Mouse (Mus musculus): ENCODE data around the gene Scube1.
A peak's percentile ranks its signal among the peaks of the same experiment; 100 is the strongest.

Scube1 gene

DNA sequence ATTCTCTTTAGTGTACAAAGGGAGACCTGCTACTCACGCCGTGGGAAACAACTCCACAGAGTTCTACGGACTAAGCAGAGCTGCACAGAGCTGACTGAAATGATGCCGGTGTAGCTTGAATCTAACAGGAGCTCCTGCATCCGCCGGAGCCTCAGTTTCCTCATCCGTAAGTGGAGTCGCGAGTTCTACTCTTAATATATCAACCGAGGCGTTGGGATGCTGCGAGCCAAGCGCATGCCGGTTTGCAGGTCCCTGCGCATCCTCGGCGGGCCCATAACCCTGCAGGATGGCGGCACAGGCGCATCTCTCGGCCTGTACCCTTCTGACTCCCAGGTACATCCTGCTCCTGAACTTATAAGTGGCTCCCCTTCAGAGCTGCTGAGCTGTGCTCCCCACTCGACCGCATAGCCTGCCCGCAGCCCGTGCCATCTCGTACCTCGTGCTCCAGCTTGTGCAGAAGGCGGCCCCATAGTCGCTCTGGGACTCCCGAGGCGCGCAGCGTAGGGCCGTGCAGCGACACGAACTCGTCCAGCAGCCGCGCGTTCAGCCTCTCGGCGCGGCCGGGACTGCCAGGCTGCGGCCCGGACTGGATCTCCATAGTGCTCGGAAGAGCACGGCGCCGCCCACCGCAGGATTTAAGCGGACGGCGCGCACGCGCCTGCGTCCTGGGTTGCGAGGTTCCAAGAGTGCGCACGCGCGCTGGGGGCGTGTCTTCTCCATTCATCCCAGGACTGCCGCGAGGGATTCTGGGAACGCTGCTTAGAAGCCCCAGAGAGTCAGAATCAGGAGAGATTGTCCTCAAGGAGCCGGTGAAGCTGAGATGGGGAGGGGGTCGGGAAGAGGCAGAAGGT is 130.1 kb downstream of the Scube1 start, which contains the start of gene Ttll12:
TSS of gene Ttll12 (minus strand) at position 645 of the 851 bp plus-strand sequence.
- DNase-seq, result peak; percentile 100

DNA sequence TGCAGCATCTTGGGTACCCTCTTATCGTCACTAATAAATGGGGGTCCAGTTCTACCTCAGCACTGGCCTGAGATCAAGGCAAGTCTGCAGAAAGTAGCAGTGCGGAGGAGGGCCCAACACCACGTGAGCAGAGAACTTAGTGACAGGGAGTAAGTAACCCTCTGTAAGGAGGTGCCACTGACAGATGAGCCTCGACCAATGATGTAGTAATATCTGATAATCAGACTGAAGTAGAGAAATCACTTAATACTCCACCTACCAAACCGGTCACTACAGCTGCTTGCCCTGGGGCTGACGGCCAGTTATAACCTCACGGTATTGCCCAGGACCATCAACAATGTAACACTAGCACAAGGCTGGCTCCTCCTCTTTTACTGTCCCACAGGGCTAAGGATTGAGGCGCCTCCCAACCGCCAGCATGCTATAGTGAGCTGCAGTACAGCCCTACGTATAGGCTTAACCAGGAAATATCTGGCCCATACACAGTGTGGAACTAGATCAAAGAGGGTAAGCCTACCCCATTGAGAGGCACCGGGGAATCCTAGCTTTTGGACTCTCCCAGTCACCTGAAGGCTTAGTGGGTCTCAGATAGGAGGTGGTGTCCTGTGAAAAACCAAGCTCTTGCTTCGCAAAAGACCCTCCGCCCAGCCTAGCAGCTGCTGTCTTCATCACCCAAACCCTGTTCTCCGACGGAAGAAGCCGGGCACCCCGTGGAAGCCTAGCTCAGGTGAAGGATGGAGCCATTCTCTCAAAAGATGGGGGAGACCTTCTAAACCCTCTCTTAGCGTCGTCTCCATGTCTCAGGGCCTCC is 130.9 kb downstream of the Scube1 start:
- peak; percentile 54 for DNase-seq

DNA sequence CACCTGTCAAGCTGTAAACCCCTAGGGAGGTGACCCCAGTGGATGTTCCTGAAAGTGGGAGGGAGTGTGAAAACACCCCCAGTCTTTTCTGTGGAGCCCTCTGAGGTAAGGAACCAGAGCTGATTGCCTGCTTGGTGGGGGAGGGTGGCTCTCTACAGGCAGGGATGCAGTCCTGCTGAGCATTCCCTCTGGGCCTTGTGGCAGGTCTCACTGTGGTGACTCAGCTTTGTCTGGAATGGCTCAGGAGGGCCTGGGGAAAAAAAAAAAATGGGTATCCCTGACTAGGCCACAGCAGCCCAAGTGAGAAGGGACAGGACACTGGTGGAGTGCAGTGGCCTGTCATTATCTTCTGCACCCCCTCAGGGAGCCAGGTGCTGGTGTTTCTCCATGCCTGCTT is 131.6 kb downstream of the Scube1 start:
- DNase-seq, result no peak

DNA sequence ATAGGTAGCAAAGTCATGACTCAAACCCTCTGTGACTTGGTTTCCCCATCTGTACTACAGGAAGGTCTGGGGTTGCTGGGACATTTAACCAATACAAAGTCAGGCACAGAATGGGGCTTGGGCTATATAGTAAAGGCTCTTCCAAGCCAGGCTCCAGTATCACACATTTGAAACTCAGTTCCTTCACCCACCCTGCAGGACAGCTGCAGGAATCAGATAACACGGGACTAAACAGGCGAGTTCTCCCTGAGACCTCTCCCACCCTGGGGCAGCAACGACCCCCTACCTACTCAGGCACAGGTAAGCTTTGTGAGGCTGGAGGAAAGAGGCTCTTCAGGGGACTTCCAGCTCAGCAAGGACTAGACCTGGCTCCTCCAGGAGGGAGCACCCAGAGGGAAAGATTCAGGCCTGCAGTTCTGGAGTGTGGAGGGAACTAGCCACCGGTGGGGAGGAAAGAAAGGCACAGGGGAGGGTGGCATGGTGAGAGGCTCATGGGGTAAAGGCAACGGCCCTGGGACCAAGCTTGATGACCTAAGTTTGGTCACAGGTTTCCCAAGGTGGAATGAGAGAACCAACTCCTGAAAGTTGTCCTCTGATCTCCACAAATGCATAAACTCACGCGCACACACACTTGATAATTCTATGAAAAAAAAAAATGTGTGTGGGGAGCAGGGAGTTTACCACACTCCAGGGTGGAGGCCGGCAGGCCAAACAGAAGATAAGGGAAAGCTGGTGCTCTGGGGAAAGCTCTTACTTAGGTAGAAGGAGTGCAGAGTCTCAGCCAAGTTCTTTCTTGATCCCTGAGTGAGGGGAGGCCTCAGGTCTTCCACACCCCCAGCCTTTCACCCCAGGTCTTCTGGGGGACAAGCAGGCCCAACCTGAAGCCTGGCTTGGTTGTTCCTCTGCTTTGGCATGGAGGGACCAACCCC is 132.3 kb downstream of the Scube1 start:
- no peak for DNase-seq

DNA sequence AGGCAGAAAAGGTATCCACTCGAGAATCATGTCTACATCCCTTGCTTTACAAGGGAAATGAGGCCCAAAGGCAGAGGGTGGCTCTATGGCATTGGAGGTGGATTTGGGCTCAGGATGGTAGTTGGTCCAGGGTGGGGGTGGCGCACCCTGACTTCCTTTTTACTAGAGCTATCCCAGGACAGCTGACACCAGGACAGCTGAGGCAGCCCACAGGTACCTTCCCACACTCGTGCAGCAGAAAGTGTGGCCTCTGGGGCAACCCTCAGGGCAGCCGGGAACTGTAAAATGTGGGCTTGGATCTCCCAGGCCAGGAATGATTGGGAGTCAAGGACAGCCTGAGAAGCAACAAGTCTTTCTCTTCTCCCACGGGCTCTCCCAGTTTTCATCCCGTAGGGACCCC is 133.1 kb downstream of the Scube1 start:
- no peak for DNase-seq

DNA sequence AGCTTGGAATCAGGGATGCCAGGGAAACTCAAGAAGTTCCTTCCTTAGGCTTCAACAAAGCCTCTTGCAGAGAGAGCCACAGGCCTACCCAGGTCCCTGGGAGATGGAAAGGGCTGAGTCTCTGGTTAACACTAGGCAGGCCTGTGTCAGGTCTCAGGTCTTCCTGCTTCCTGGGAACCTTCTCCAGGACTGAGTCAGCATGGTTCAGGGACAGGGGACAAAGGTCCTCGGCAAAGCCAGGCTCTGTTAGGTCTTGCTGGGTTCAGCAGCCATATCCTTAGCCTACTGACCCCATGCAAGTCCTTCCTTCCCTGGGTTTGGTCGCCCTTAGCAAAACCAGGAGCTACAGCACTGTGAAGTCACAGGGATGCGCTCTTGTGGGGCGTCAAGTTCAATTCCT is 134.0 kb downstream of the Scube1 start:
- no peak for DNase-seq

DNA sequence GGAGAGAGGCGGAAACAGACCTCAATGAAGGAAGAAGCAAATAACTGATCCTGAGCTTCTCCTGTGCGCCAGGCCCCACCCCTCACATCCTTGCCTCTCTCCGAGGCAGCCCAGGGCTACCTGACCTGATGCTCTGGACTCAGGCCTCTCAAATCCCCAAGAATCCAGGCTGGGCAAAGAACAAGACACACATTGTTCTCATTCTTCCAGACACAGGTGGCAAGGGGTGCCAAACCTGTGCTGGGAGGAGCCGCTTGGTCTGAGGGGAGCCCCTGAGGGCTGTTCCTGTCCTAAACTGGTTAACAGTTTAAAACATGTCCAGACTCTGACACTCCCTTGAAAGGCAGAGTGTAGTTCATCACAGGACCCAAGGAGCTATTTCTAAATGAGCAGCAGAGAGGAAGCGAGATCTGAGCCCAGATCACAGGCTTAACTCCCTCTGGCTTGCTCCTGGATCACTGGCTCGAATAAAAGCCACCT is 140.0 kb downstream of the Scube1 start:
- no peak for DNase-seq

DNA sequence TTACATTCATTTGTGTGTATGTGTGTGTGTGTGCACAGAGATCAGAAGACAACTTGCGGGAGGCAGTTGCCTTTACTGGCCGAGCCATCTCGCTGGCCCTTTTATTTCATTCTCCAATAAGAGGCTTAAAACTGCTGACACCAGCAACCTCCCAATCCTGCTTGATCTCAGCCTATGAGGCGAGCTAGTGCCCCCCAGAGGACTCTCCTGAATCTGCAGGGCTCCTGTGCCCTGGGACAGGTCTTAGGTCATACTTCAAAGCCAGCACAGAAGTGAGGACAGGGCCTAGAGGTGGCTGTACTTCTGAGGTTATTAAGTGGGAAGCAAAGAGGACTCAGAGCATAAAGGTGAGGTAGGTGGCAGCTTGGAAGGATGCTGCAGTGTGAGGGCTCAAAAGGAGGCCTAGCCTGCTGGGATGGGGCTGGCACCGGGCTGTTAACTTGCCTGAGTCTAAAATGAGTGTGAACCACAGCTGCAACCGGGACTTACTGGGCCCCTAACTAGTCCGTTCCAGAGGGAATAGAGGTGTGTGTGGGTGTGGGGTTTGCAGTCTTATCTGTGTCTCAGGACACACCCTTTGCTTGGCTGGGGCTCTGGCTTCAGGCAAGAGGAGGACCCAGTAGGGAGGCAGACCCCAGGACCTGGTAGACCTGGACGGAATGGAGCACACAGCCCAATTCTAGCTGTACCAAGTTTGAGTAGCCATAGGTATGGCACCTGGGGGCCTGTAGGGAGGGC is 141.2 kb downstream of the Scube1 start:
- peak; percentile 59 for DNase-seq

DNA sequence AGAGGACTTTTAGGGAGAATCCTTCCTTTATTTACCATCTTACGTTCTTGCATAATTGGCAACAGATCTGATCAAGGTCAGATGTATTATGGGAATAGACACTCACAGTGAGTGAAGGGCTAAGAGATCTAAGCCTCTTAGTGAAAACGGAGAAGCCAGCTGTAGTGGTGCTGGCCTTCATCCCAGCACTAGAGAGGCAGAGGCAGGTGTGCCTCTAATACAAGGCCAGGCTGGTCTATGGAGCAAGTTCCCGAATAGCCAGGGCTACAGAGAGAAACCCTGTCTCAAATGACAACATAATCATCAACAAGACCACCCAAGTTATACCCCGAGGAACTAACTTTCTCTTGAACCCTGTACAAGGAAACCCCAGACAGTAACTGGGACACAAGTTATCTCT is 141.9 kb downstream of the Scube1 start:
- DNase-seq, result no peak

DNA sequence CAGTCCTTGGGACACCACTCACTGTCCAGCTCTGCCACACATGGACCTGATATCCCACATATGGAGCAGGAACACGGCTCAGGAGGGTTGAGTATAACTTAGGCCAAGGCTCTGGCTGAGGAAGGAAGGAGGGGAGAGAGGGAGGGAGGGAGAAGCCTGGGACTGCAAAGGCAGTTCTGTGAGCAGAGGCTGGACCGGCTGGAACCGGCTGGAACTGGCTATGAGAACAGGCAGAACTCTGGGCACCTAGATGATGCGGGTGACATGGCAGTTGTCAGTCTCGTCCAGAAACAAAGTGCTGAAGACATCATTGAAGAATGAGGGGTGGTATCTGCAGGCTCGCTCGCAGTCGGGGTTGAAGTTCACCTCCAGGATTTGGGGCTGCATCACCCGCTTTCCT is 148.2 kb downstream of the Scube1 start:
- no peak for DNase-seq

DNA sequence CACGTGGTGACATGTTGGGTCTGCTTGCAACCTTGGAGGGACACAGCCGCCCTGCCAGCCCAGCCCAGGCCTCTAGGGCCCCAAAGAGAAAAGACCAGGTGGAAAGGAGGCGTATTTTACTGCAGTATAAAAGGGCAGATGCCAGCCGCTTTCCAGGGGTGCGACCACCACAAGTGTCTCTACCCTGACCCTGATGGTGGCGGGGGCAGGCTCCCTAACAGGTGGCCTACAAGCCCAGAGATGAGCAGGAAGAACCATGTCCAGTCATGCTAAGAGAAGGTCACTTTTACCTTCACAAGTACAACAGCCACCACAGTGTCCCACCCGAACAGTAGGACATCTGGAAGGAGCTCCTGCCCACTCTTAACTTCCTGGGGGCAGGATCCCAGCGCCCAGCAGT is 149.3 kb downstream of the Scube1 start:
- no peak for DNase-seq

DNA sequence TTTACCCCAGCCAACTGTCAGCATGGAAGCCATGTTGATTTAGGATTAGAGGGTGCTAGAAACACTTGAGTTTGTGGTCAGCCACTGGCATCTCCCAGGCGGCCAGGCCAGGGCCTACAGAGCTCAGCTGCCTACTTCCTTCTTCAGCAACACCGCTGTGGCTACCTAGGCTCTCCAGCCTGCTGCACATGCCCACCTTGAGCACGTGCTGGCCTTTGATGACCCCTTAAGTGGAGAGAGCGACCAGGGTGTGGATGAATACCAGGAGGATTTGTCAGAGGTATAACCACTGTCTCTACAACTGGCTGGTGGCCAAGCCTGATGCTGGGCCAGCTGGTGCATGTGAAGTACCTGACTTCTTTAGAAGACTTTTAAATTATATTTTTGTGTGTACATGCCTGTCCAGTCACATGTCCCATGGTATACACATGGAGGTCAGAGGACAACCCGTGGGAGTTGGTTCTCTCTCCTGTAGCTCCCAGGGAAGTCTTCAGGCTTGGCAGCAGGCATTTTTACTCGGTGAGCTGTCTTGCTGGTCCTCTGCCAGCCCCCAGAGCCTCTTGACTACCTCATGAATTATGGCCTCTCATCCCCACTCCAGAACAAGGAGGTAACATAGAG is 150.0 kb downstream of the Scube1 start:
- DNase-seq, result no peak

DNA sequence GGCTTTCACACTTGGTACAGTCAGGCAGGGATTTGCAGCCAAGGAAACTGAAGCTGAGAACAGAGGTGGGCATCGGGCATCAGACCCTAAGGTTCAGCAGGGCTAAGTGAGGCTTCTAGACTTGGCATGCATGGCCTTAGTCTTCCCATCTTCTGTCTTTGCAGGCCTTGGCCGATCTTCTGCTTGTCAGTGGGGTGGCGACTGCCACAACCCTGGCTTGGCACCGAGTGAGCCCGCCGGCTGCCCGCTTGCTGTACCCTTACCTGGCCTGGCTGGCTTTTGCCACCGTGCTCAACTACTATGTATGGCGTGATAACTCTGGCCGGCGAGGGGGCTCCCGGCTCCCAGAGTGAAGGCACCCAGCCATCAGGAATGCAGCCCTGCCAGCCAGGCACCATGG is 151.2 kb downstream of the Scube1 start:
- DNase-seq, result no peak

DNA sequence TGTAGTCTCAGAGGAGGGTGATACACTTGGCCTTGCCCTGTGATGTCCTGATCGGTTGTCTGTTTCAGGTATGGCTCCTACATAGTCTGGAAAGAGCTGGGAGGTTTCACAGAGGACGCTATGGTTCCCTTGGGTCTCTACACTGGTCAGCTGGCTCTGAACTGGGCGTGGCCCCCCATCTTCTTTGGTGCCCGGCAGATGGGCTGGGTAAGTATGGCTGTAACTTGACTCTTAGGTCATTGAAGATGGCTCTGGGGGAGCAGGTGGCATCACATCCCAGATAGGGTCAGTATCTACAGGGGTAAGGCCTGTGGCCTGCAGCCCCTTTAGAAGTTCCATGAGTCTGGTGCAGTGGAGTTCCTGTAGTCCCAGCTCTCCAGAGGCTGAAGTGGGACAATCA is 152.7 kb downstream of the Scube1 start:
- no peak for DNase-seq

DNA sequence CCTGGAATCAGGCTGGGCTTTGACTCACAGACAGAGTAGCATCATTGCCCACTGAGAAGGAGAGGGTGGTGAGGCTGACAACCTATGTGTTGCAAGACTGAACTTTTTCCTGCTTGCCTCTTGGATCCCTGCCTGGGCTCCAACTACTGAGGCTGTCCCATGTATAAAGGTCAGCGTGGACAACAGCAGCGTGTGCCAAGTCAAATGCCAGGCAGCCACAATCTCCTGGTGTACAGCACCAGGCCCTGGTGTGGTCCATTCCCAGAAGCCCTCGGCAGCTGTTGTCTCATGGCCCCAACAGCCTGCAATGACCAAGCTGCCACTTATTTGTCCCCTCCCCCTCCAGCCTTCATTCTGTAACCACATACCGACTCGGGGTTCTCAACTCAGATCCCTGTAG is 153.2 kb downstream of the Scube1 start:
- no peak for DNase-seq

DNA sequence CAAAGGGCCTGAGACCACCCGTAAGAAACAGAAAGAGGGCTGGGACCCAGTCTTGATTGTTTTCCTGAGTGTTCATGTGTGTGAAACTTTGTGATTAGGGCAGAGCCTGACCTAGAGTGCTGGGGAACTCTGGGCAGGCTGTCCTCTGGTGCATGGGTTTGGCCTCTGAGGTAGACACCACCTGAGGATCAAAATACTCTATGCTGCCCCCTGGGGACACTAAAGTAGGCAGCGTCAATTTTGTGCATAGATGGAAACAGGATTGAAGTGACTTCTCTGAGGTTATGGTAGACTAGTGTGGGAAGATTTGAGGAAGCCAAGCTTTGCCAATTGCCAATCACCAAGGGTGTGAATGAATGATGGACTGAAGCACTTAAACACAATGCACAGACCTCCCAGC is 154.2 kb downstream of the Scube1 start:
- DNase-seq, result no peak

DNA sequence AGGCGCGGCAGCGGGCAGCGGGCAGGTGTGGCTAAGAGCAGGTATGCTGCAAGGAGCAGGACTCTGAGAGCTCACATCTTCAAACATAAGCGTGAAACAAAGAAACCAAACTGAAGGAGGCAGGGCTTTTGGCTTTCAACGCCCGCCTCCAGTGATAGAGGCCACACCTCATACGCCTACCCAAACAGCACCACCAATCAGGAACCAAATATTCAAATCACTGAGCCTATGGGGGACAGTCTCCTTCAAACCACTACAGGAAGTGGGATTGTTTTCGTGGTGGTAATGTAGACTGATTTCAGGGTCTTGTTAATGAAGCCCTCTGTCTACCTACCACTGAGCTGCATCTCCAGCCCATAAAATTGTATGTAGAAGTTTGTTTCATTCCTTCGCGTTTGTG is 155.1 kb downstream of the Scube1 start:
- DNase-seq, result no peak

DNA sequence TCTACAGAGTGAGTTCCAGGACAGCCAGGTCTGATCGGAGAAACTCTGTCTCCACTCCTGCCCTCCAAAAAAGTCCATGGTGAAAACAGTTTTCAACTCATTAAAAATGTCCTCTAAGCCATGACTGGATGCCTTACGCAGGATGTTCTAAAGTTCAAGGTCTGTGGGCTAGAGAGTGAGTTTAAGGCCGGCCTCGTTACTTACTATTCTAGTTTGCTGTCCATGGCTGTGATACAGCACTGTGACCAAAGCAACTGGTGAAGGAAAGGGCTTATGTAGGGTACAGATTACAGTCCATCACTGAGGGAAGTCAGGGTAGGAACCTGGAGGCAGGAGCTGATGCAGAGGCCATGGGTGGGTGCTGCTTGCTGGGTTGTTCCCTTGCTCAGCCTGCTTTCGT is 156.3 kb downstream of the Scube1 start:
- no peak for DNase-seq

DNA sequence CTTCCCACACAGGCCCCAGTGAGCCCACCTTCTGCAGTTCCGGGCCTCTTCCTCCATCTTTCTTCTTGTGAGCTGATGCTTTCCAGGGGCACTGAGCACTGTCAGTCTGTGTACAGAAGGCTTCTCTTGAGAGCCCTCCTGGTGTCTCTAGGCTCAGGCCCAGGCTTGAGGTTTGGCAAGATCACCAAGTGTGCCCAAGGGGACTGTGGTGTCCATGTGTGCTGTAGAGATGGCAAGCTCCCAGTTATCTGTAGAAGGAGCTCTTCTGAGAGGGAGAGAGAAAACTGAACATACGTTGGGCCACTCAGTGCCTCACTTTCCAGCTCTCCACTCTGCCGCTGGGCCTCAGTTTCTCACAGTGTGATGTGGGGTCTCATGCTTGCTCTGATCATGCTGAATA is 157.1 kb downstream of the Scube1 start:
- DNase-seq, result no peak

DNA sequence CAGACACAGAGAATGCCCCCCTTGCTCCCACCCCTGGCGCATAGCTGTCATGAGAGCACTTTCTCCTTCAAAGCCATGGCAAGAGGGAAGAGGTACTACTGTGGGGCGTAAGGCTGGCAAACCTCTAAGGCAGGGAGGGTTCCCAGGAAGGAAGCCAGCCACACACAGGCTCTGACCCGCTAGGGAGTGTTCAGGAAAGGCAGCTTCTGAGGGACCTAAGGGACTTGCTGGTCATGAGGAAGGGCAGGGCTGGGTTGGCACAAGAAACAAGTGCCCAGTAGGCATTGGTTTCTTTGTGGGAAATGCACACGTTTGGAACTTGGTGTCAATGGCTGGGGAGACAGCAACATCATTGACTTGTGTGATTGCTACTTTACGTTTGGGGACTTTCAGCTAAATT is 158.8 kb downstream of the Scube1 start:
- DNase-seq, result no peak

DNA sequence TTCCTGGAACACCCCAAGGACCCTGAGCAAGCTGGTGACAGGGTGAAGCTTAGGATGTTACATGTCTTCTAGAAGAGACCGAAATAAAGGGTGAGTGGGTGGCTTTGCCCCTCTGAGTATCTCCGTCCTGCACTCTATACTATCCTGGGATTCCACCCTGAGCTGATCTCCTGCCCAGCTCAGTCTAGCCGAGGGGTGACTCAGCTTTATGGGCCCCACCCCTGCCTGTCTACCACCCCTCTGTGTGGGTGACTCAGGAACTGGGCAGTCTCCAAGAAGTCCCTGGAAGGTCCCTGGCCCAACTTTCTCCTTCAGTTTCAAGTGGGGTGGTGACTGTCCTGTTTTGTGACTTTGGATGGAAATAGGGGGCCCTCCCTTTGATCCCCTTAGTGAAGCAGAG is 159.4 kb downstream of the Scube1 start:
- DNase-seq, result no peak

Measured in embryo, embryonic 11 days (tissue).